8 mouse cellular contexts compared by ENCODE assay signal in the genomic region with DNA sequence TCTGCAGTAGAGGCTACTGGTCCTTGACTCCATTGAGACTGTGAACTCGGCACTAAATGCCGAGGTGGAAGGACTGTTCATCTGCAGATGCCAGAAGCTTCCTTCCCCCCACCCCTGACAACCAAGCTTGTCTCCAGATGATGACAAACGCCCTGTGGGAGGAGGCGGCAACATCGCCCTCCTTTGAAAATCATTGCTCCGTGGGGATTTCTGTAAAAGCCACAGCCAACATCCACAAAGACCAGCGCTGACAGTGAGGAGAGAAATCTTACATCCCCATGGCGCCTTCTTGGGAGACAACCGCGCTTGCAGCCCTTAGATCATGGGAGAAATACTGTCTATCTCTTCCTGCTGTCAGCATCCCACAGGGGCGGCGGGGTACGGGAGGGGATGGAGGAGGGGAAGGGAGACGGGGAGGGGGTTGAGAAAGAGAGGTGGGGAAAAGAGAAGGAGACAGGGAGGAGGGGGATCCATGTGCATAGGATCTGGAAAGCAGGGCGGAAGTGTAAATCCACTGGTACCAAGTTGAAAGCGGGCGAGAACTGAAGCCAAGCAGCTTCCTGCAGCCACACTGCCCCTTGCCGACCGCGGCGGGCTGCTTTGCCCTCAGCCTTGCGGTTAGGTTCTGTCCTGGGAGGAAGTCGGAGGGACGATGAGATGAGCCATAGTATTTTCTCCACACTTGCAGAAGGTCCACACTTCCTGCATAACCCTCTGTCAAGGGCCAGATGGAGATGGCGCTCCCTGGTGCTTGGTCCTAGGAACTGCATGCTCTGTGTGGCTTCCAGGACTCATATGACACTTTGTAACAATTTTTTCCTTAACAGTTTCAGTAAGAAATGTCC.
DNase-seq lines count a peak whose midpoint lies in the region; ATAC-seq and TF ChIP-seq lines count a peak whose summit lies in the region.

No protein-coding gene starts in this region.

- H3K4me1 ChIP-seq in ES-E14 (ENCODE audit: control insufficient read depth in 2 of 2, insufficient read depth in 2 of 2, low read length in 2 of 2, poor library complexity in 1 of 2) = peaks cover 2 to 6% of the 10 kb centered on the region in 2 experiments; a peak in 2 of 4 replicates
- no peaks in the 10 kb centered on the region; the same call in 1 of the 2 replicates for H3K4me1 ChIP-seq in embryonic facial prominence, embryonic 14.5 days (ENCODE audit: control insufficient read depth, insufficient read depth, low read length)
- peaks cover 64% of the 10 kb centered on the region for H3K4me1 ChIP-seq in hindbrain, embryonic 10.5 days (replicated peaks)
- H3K4me1 ChIP-seq in liver, embryonic 14.5 days (replicated peaks; ENCODE audit: control insufficient read depth in 2 of 2, insufficient read depth in 2 of 2, low read length in 1 of 2) = no peaks in the 10 kb centered on the region

- no peaks in the 10 kb centered on the region for H3K27me3 ChIP-seq in embryonic facial prominence, embryonic 14.5 days (replicated peaks; ENCODE audit: control insufficient read depth, insufficient read depth, low read length)
- H3K27me3 ChIP-seq in hindbrain, embryonic 10.5 days (ENCODE audit: insufficient read depth, poor library complexity, severe bottlenecking) = peaks cover 7% of the 10 kb centered on the region; the same call in 1 of the 2 replicates
- H3K27me3 ChIP-seq in liver, embryonic 14.5 days (ENCODE audit: control insufficient read depth, insufficient read depth, low read length) = no peaks in the 10 kb centered on the region; the same call in 1 of the 2 replicates

- no peak for TF ChIP-seq EP300 in liver, embryonic 14.5 days (IDR thresholded peaks at IDR 0.05; ENCODE audit: low read depth)

- peak overlapping the region; percentile 70 for H3K9ac ChIP-seq in ES-E14 (ENCODE audit: insufficient read depth, low read depth, low read length, poor library complexity, severe bottlenecking)
- peak overlapping the region; percentile 45; the same call in 1 of the 2 replicates for H3K9ac ChIP-seq in embryonic facial prominence, embryonic 14.5 days (ENCODE audit: low read depth, low read length)
- no peak overlapping the region for H3K9ac ChIP-seq in liver, embryonic 14.5 days (replicated peaks)

- intact Hi-C loops in gastrocnemius, adult 2 months (cut with DNase I) = no loop called here

- no peaks in the 10 kb centered on the region for H3K9me3 ChIP-seq in ES-E14 (ENCODE audit: control insufficient read depth, insufficient read depth, low read depth, low read length)
- no peaks in the 10 kb centered on the region for H3K9me3 ChIP-seq in embryonic facial prominence, embryonic 14.5 days (ENCODE audit: control insufficient read depth, low read length)
- no peaks in the 10 kb centered on the region for H3K9me3 ChIP-seq in hindbrain, embryonic 10.5 days
- H3K9me3 ChIP-seq in liver, embryonic 14.5 days (ENCODE audit: control insufficient read depth, low read length) = no peaks in the 10 kb centered on the region

- ATAC-seq in embryonic facial prominence, embryonic 14.5 days (ENCODE audit: low read depth) = no peak
- no peak for ATAC-seq in liver, embryonic 14.5 days (ENCODE audit: insufficient read depth)

- DNase-seq in gastrocnemius, adult 2 months = peak; percentile 37
- no peak for DNase-seq in gastrocnemius, postnatal 25 days
- peak; percentile 68 for DNase-seq in ES-E14 (ENCODE audit: low read depth, low spot score)
- DNase-seq in embryonic facial prominence, embryonic 14.5 days (ENCODE audit: low spot score) = peak; percentile 30
- DNase-seq in hindbrain, embryonic 10.5 days (ENCODE audit: low spot score) = peak; percentile 76
- peak in 2 of 3 experiments; percentile 3 to 11 for DNase-seq in liver, embryonic 14.5 days (ENCODE audit: low read depth in 3 of 3, low spot score in 3 of 3)
- peak; percentile 65 for DNase-seq in neural tube, embryonic 10.5 days (ENCODE audit: extremely low spot score, low spot score)
- no peak for DNase-seq in ovary, postnatal 36 days (ENCODE audit: low spot score)

- 17% methylated on average over 25 of the region's 25 CpGs for WGBS in embryonic facial prominence, embryonic 14.5 days
- 23% methylated on average over 25 of the region's 25 CpGs for WGBS in hindbrain, embryonic 10.5 days
- 5% methylated on average over 25 of the region's 25 CpGs for WGBS in liver, embryonic 14.5 days (ENCODE audit: insufficient replicate concordance)

- H3K27ac ChIP-seq in gastrocnemius, adult 2 months = no peak overlapping the region
- no peak overlapping the region for H3K27ac ChIP-seq in ES-E14 (ENCODE audit: insufficient read depth, low read depth, low read length, poor library complexity, severe bottlenecking)
- H3K27ac ChIP-seq in embryonic facial prominence, embryonic 14.5 days (replicated peaks; ENCODE audit: low read depth, low read length) = no peak overlapping the region
- H3K27ac ChIP-seq in hindbrain, embryonic 10.5 days = peak overlapping the region; percentile 80
- H3K27ac ChIP-seq in liver, embryonic 14.5 days = no peak overlapping the region

- H3K4me2 ChIP-seq in embryonic facial prominence, embryonic 14.5 days (ENCODE audit: low read depth, low read length) = peak overlapping the region; percentile 54
- H3K4me2 ChIP-seq in liver, embryonic 14.5 days (ENCODE audit: low read depth) = peak overlapping the region; percentile 31

- in situ Hi-C loops in ES-E14 (cut with MboI; ENCODE audit: low sequenced_read_pairs in 2 of 2, unreplicated experiment in 2 of 2) = no loop called here

- H3K4me3 ChIP-seq in gastrocnemius, adult 2 months = peak overlapping the region; percentile 56
- H3K4me3 ChIP-seq in ES-E14 (ENCODE audit: insufficient read depth in 1 of 2, low read depth in 1 of 2, low read length in 2 of 2, poor library complexity in 1 of 2, severe bottlenecking in 1 of 2) = peak overlapping the region; percentile 63 to 65
- peak overlapping the region; percentile 29 for H3K4me3 ChIP-seq in embryonic facial prominence, embryonic 14.5 days (ENCODE audit: low read depth, low read length)
- H3K4me3 ChIP-seq in hindbrain, embryonic 10.5 days = peak overlapping the region; percentile 48
- H3K4me3 ChIP-seq in liver, embryonic 14.5 days (ENCODE audit: insufficient read depth in 1 of 2, low read depth in 2 of 2, low read length in 2 of 2) = 0 out of 4 replicates have a peak overlapping the region, but pooled peaks of 1 of the 2 experiments have one; percentile 9

- TF ChIP-seq CTCF in gastrocnemius, adult 2 months (IDR thresholded peaks at IDR 0.05) = peak; percentile 58
- TF ChIP-seq CTCF in liver, embryonic 14.5 days (IDR thresholded peaks at IDR 0.05; ENCODE audit: low read depth) = peak; percentile 73

- no peaks in the 10 kb centered on the region for H3K36me3 ChIP-seq in ES-E14 (ENCODE audit: control insufficient read depth, insufficient read depth, low read length, poor library complexity, severe bottlenecking)
- no peaks in the 10 kb centered on the region for H3K36me3 ChIP-seq in embryonic facial prominence, embryonic 14.5 days (ENCODE audit: control insufficient read depth, insufficient read depth, low read length)
- no peaks in the 10 kb centered on the region for H3K36me3 ChIP-seq in hindbrain, embryonic 10.5 days
- no peaks in the 10 kb centered on the region for H3K36me3 ChIP-seq in liver, embryonic 14.5 days (replicated peaks; ENCODE audit: control insufficient read depth, insufficient read depth, low read depth)

TF ChIP-seq in ES-E14, 5 proteins besides CTCF, POLR2A, EP300 and RAD21:
- TF ChIP-seq MAFK (IDR thresholded peaks at IDR 0.05; ENCODE audit: insufficient read depth, low read depth, low read length) (no peak), ZC3H11A (IDR thresholded peaks at IDR 0.05; ENCODE audit: borderline replicate concordance, low read depth, low read length) (0 out of 2 replicates have a peak, but pooled peaks have one; percentile 40), ZNF384 (IDR thresholded peaks at IDR 0.05; ENCODE audit: low read depth, low read length) (no peak), HCFC1 (IDR thresholded peaks at IDR 0.05; ENCODE audit: borderline replicate concordance, insufficient read depth, low read length) (no peak)

Comparison
In these comparisons a context has a peak if more than half of its experiments do, and no peak if none do; other contexts are left out.
1. DNase-seq: peak in gastrocnemius, adult 2 months (single experiment), ES-E14 (single experiment), embryonic facial prominence, embryonic 14.5 days (single experiment), hindbrain, embryonic 10.5 days (single experiment), liver, embryonic 14.5 days (2 of 3) and neural tube, embryonic 10.5 days (single experiment); none in gastrocnemius, postnatal 25 days (single experiment) and ovary, postnatal 36 days (single experiment).